ENCODE assay signal across 9 mouse cellular contexts in genomic region chr17:26886047-26886749, GRCm38 (mm10). TPM values are rescaled to one million over a fixed set of nuclear protein-coding genes. Genes with fewer than 3 reads are reported as not detected.
DNase-seq lines count a peak whose midpoint lies in the region; ATAC-seq and TF ChIP-seq lines count a peak whose summit lies in the region.
"Had no signal": no experiment of that assay in that cellular context is flagged by ENCODE, and none has a peak within 500 bp of the region (broad histone marks: within the 10 kb centered on the region; RNA-seq: fewer than 3 reads in every experiment).

No protein-coding gene starts in this region.

- DNase-seq in CD4-positive helper T cell, adult 2 months (ENCODE audit: low read depth, low spot score) = peak; percentile 85
- DNase-seq in brain, embryonic 14.5 days (ENCODE audit: low read depth) = peak; percentile 93
- DNase-seq in kidney, postnatal 10 days = peak; percentile 91
- peak; percentile 54 to 63 (median 57) for DNase-seq in liver, embryonic 14.5 days (ENCODE audit: low read depth in 3 of 3, low spot score in 3 of 3)
- peak; percentile 87 for DNase-seq in neural tube, embryonic 11.5 days (ENCODE audit: low spot score)
- peak; percentile 89 for DNase-seq in stomach, postnatal 0 days (ENCODE audit: low spot score)

- peak overlapping the region; percentile 62 for H3K4me3 ChIP-seq in erythroblast, embryonic 14.5 days (replicated peaks)
- H3K4me3 ChIP-seq in heart, embryonic 13.5 days = peak overlapping the region; percentile 55
- peak overlapping the region; percentile 64 to 71 for H3K4me3 ChIP-seq in liver, embryonic 14.5 days (ENCODE audit: insufficient read depth in 1 of 2, low read depth in 2 of 2, low read length in 2 of 2)
- H3K4me3 ChIP-seq in neural tube, embryonic 11.5 days (ENCODE audit: low read depth, low read length) = peak overlapping the region; percentile 15; the same call in 1 of the 2 replicates
- peak overlapping the region; percentile 39 for H3K4me3 ChIP-seq in stomach, postnatal 0 days (ENCODE audit: low read depth, low read length)

- no peak for TF ChIP-seq POLR2A in brain, embryonic 14.5 days (IDR thresholded peaks at IDR 0.05; ENCODE audit: borderline replicate concordance, extremely low read depth, insufficient read depth, insufficient read length, poor library complexity, severe bottlenecking)

- no peaks in the 10 kb centered on the region for H3K36me3 ChIP-seq in erythroblast, embryonic 14.5 days (ENCODE audit: control insufficient read depth)
- H3K36me3 ChIP-seq in heart, embryonic 13.5 days = peaks cover under 1% of the 10 kb centered on the region; the same call in 1 of the 2 replicates
- no peaks in the 10 kb centered on the region for H3K36me3 ChIP-seq in liver, embryonic 14.5 days (replicated peaks; ENCODE audit: control insufficient read depth, insufficient read depth, low read depth)
- H3K36me3 ChIP-seq in neural tube, embryonic 11.5 days (ENCODE audit: control insufficient read depth, insufficient read depth, low read length) = no peaks in the 10 kb centered on the region
- H3K36me3 ChIP-seq in stomach, postnatal 0 days (ENCODE audit: control insufficient read depth, insufficient read depth, low read length) = no peaks in the 10 kb centered on the region

- TF ChIP-seq EP300 in liver, embryonic 14.5 days (IDR thresholded peaks at IDR 0.05; ENCODE audit: low read depth) = no peak
- no peak for TF ChIP-seq EP300 in stomach, postnatal 0 days (optimal IDR thresholded peaks at IDR 0.05)

- peak overlapping the region; percentile 74 for H3K4me2 ChIP-seq in heart, embryonic 13.5 days
- H3K4me2 ChIP-seq in liver, embryonic 14.5 days (ENCODE audit: low read depth) = peak overlapping the region; percentile 92
- H3K4me2 ChIP-seq in neural tube, embryonic 11.5 days (ENCODE audit: low read depth) = peak overlapping the region; percentile 46
- H3K4me2 ChIP-seq in stomach, postnatal 0 days (replicated peaks; ENCODE audit: low read depth) = peak overlapping the region; percentile 66

- H3K9me3 ChIP-seq in erythroblast, embryonic 14.5 days (ENCODE audit: control insufficient read depth, low read length) = no peaks in the 10 kb centered on the region
- H3K9me3 ChIP-seq in heart, embryonic 13.5 days = no peaks in the 10 kb centered on the region
- no peaks in the 10 kb centered on the region for H3K9me3 ChIP-seq in liver, embryonic 14.5 days (ENCODE audit: control insufficient read depth, low read length)
- H3K9me3 ChIP-seq in neural tube, embryonic 11.5 days (ENCODE audit: control insufficient read depth, low read length) = no peaks in the 10 kb centered on the region
- no peaks in the 10 kb centered on the region for H3K9me3 ChIP-seq in stomach, postnatal 0 days (ENCODE audit: control insufficient read depth, low read length)

- peak overlapping the region; percentile 74 for H3K9ac ChIP-seq in heart, embryonic 13.5 days
- peak overlapping the region; percentile 57 for H3K9ac ChIP-seq in liver, embryonic 14.5 days (replicated peaks)
- no peak overlapping the region for H3K9ac ChIP-seq in neural tube, embryonic 11.5 days (ENCODE audit: low read length)
- no peak overlapping the region for H3K9ac ChIP-seq in stomach, postnatal 0 days (ENCODE audit: low read length)

- H3K27ac ChIP-seq in heart, embryonic 13.5 days (replicated peaks) = peak overlapping the region; percentile 93
- H3K27ac ChIP-seq in liver, embryonic 14.5 days = no peak overlapping the region
- no peak overlapping the region for H3K27ac ChIP-seq in neural tube, embryonic 11.5 days (ENCODE audit: low read depth, low read length)
- 0 out of 2 replicates have a peak overlapping the region, but pooled peaks have one; percentile 24 for H3K27ac ChIP-seq in stomach, postnatal 0 days (replicated peaks)

- peaks cover 33% of the 10 kb centered on the region for H3K4me1 ChIP-seq in erythroblast, embryonic 14.5 days (ENCODE audit: control insufficient read depth)
- H3K4me1 ChIP-seq in heart, embryonic 13.5 days = peaks cover 65% of the 10 kb centered on the region
- peaks cover 9 to 19% of the 10 kb centered on the region in 2 experiments; a peak in 3 of 4 replicates for H3K4me1 ChIP-seq in liver, embryonic 14.5 days (replicated peaks; ENCODE audit: control insufficient read depth in 2 of 2, insufficient read depth in 2 of 2, low read length in 1 of 2)
- no peaks in the 10 kb centered on the region for H3K4me1 ChIP-seq in neural tube, embryonic 11.5 days (ENCODE audit: control insufficient read depth, insufficient read depth, low read length)
- peaks cover 6% of the 10 kb centered on the region; the same call in 1 of the 2 replicates for H3K4me1 ChIP-seq in stomach, postnatal 0 days (replicated peaks; ENCODE audit: control insufficient read depth, insufficient read depth)

- TF ChIP-seq CTCF in brain, embryonic 14.5 days (IDR thresholded peaks at IDR 0.05; ENCODE audit: borderline replicate concordance, extremely low read depth, insufficient read depth, insufficient read length) = peak; percentile 100
- peak; percentile 100 for TF ChIP-seq CTCF in liver, embryonic 14.5 days (IDR thresholded peaks at IDR 0.05; ENCODE audit: low read depth)
- TF ChIP-seq CTCF in stomach, postnatal 0 days (IDR thresholded peaks at IDR 0.05; ENCODE audit: low read depth) = peak; percentile 100

- H3K27me3 ChIP-seq in erythroblast, embryonic 14.5 days (ENCODE audit: control insufficient read depth) = no peaks in the 10 kb centered on the region
- H3K27me3 ChIP-seq in heart, embryonic 13.5 days (replicated peaks) = no peaks in the 10 kb centered on the region
- no peaks in the 10 kb centered on the region for H3K27me3 ChIP-seq in liver, embryonic 14.5 days (ENCODE audit: control insufficient read depth, insufficient read depth, low read length)
- H3K27me3 ChIP-seq in neural tube, embryonic 11.5 days (ENCODE audit: control insufficient read depth, insufficient read depth, low read length) = no peaks in the 10 kb centered on the region
- no peaks in the 10 kb centered on the region for H3K27me3 ChIP-seq in stomach, postnatal 0 days (ENCODE audit: control insufficient read depth, insufficient read depth, low read length)

- WGBS in heart, embryonic 13.5 days = 7% methylated on average over 30 of the region's 30 CpGs
- WGBS in liver, embryonic 14.5 days (ENCODE audit: insufficient replicate concordance) = 8% methylated on average over 30 of the region's 30 CpGs
- WGBS in neural tube, embryonic 11.5 days = 11% methylated on average over 30 of the region's 30 CpGs
- WGBS in stomach, postnatal 0 days = 9% methylated on average over 30 of the region's 30 CpGs

- peak; percentile 64 for ATAC-seq in heart, embryonic 13.5 days (ENCODE audit: extremely low read depth, insufficient number of reproducible peaks, low FRiP score, low TSS enrichment)
- peak; percentile 72 for ATAC-seq in liver, embryonic 14.5 days (ENCODE audit: insufficient read depth)
- peak; percentile 60; the same call in 1 of the 2 replicates for ATAC-seq in neural tube, embryonic 11.5 days (ENCODE audit: insufficient read depth, low FRiP score, low TSS enrichment)
- ATAC-seq in stomach, postnatal 0 days (ENCODE audit: low FRiP score, low TSS enrichment) = peak; percentile 91

RNA-seq across cellular contexts. Expression of gene Kifc5b, which starts 30.7 kb away (rescaled TPM):
- polyA plus RNA-seq in brain, embryonic 14.5 days (2012; rRNA removed) = 9.9 and 15.7 TPM in 2 replicates
- 8.1 and 9.2 TPM in 2 replicates for polyA plus RNA-seq in erythroblast, embryonic 14.5 days (2012)
- 6.3 and 7.0 TPM in 2 replicates for polyA plus RNA-seq in heart, embryonic 13.5 days (2015; fragmentation: Nextera tagmentation; extraction: Ambion mirVana)
- 12.2 and 13.8 TPM in 2 replicates for polyA plus RNA-seq in liver, embryonic 14.5 days (2012; rRNA removed)
- 2.7 and 3.3 TPM in 2 replicates for polyA plus RNA-seq in liver, embryonic 14.5 days (2014; fragmentation: Nextera tagmentation; extraction: Ambion mirVana)
- polyA plus RNA-seq in neural tube, embryonic 11.5 days (2014; fragmentation: Nextera tagmentation; extraction: Ambion mirVana) = 5.6 and 5.8 TPM in 2 replicates
- polyA plus RNA-seq in stomach, postnatal 0 days (2015; fragmentation: Nextera tagmentation; extraction: Ambion mirVana) = 1.5 and 1.6 TPM in 2 replicates

RNA-seq across cellular contexts. Expression of gene Nkx2-5, which starts 41.4 kb away (rescaled TPM):
- polyA plus RNA-seq in brain, embryonic 14.5 days (2012; rRNA removed) = 0.04 TPM in 1 of 2 replicates, not detected in the other
- polyA plus RNA-seq in erythroblast, embryonic 14.5 days (2012) = not detected in 2 replicates
- 136 and 142 TPM in 2 replicates for polyA plus RNA-seq in heart, embryonic 13.5 days (2015; fragmentation: Nextera tagmentation; extraction: Ambion mirVana)
- not detected in 2 replicates for polyA plus RNA-seq in liver, embryonic 14.5 days (2012; rRNA removed)
- polyA plus RNA-seq in liver, embryonic 14.5 days (2014; fragmentation: Nextera tagmentation; extraction: Ambion mirVana) = not detected in 2 replicates
- polyA plus RNA-seq in neural tube, embryonic 11.5 days (2014; fragmentation: Nextera tagmentation; extraction: Ambion mirVana) = 0.15 TPM in 1 of 2 replicates, not detected in the other
- 0.17 and 0.91 TPM in 2 replicates for polyA plus RNA-seq in stomach, postnatal 0 days (2015; fragmentation: Nextera tagmentation; extraction: Ambion mirVana)
- polyA plus RNA-seq: gonadal fat pad, adult 2 months had no signal

RNA-seq across cellular contexts. Expression of gene Phf1, which starts 46.7 kb away (rescaled TPM):
- polyA plus RNA-seq in brain, embryonic 14.5 days (2012; rRNA removed) = 50.0 and 66.4 TPM in 2 replicates
- 5.0 and 6.2 TPM in 2 replicates for polyA plus RNA-seq in erythroblast, embryonic 14.5 days (2012)
- polyA plus RNA-seq in heart, embryonic 13.5 days (2015; fragmentation: Nextera tagmentation; extraction: Ambion mirVana) = 8.4 and 9.2 TPM in 2 replicates
- polyA plus RNA-seq in liver, embryonic 14.5 days (2012; rRNA removed) = 6.3 and 6.4 TPM in 2 replicates
- 0.94 and 1.7 TPM in 2 replicates for polyA plus RNA-seq in liver, embryonic 14.5 days (2014; fragmentation: Nextera tagmentation; extraction: Ambion mirVana)
- polyA plus RNA-seq in neural tube, embryonic 11.5 days (2014; fragmentation: Nextera tagmentation; extraction: Ambion mirVana) = 5.8 and 6.4 TPM in 2 replicates
- polyA plus RNA-seq in stomach, postnatal 0 days (2015; fragmentation: Nextera tagmentation; extraction: Ambion mirVana) = 4.7 and 5.8 TPM in 2 replicates

RNA-seq across cellular contexts. Expression of gene Cuta, which starts 53.2 kb away (rescaled TPM):
- polyA plus RNA-seq in brain, embryonic 14.5 days (2012; rRNA removed) = 88.9 and 145 TPM in 2 replicates
- polyA plus RNA-seq in erythroblast, embryonic 14.5 days (2012) = 19.6 and 19.8 TPM in 2 replicates
- polyA plus RNA-seq in heart, embryonic 13.5 days (2015; fragmentation: Nextera tagmentation; extraction: Ambion mirVana) = 152 and 169 TPM in 2 replicates
- 53.0 and 53.5 TPM in 2 replicates for polyA plus RNA-seq in liver, embryonic 14.5 days (2012; rRNA removed)
- 82.5 and 86.8 TPM in 2 replicates for polyA plus RNA-seq in liver, embryonic 14.5 days (2014; fragmentation: Nextera tagmentation; extraction: Ambion mirVana)
- polyA plus RNA-seq in neural tube, embryonic 11.5 days (2014; fragmentation: Nextera tagmentation; extraction: Ambion mirVana) = 136 and 138 TPM in 2 replicates
- polyA plus RNA-seq in stomach, postnatal 0 days (2015; fragmentation: Nextera tagmentation; extraction: Ambion mirVana) = 157 and 163 TPM in 2 replicates

RNA-seq across cellular contexts. Expression of gene Syngap1, which starts 54.9 kb away (rescaled TPM):
- polyA plus RNA-seq in brain, embryonic 14.5 days (2012; rRNA removed) = 120 and 136 TPM in 2 replicates
- polyA plus RNA-seq in erythroblast, embryonic 14.5 days (2012) = 0.78 and 0.86 TPM in 2 replicates
- 1.3 and 2.0 TPM in 2 replicates for polyA plus RNA-seq in heart, embryonic 13.5 days (2015; fragmentation: Nextera tagmentation; extraction: Ambion mirVana)
- polyA plus RNA-seq in liver, embryonic 14.5 days (2012; rRNA removed) = 3.4 TPM in 2 replicates
- polyA plus RNA-seq in liver, embryonic 14.5 days (2014; fragmentation: Nextera tagmentation; extraction: Ambion mirVana) = 0.08 and 0.13 TPM in 2 replicates
- polyA plus RNA-seq in neural tube, embryonic 11.5 days (2014; fragmentation: Nextera tagmentation; extraction: Ambion mirVana) = 2.6 and 2.8 TPM in 2 replicates
- 0.61 and 0.70 TPM in 2 replicates for polyA plus RNA-seq in stomach, postnatal 0 days (2015; fragmentation: Nextera tagmentation; extraction: Ambion mirVana)

Comparison
In these comparisons a context has a peak if more than half of its experiments do, and no peak if none do; other contexts are left out.
1. H3K4me3 ChIP-seq: peak in every context shown above with its lines; median percentile 68 in liver, embryonic 14.5 days; 62 in erythroblast, embryonic 14.5 days; 55 in heart, embryonic 13.5 days; 39 in stomach, postnatal 0 days; 15 in neural tube, embryonic 11.5 days.
2. H3K27ac ChIP-seq: peak in heart, embryonic 13.5 days (single experiment) and stomach, postnatal 0 days (single experiment); none in liver, embryonic 14.5 days (single experiment) and neural tube, embryonic 11.5 days (single experiment).
3. H3K9ac ChIP-seq: peak in heart, embryonic 13.5 days (single experiment) and liver, embryonic 14.5 days (single experiment); none in neural tube, embryonic 11.5 days (single experiment) and stomach, postnatal 0 days (single experiment).
4. RNA of gene Nkx2-5, which starts 41.4 kb away (polyA plus RNA-seq): 136 to 142 TPM in heart, embryonic 13.5 days; 0.17 to 0.91 TPM in stomach, postnatal 0 days, 0.15 TPM in neural tube, embryonic 11.5 days, 0.04 TPM in brain, embryonic 14.5 days, not detected in erythroblast, embryonic 14.5 days and not detected in liver, embryonic 14.5 days; every median in the first group is over 10 times any median in the second.
5. Peak in every context shown above with its lines, with median percentiles within 50 percentile points of each other: DNase-seq, CTCF ChIP-seq, ATAC-seq and H3K4me2 ChIP-seq.